In the genomic region with DNA sequence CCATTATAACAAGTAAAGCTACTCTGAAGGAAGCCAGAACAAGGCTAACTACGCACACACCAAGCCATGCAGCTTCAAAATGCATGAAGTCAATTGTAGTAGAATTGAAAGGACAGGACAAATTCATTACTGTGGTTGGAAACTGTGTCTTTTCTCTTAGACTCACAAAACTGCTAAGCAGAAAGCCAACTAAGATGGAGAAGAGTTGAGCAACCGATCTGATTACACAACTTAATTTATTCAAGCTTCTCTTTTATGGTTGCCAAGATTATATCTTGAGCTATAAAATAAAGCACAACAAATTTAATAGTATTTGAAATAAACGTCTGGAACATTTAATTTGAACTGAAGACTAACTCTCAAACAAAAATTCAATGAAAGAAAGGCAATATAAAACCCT, we compare ENCODE assay signal across 17 mouse cellular contexts. TPM values are rescaled to one million over a fixed set of nuclear protein-coding genes. Genes with fewer than 3 reads are reported as not detected.
"Had no signal": no experiment of that assay in that cellular context is flagged by ENCODE, and none has a peak within 500 bp of the region (broad histone marks: within the 10 kb centered on the region; RNA-seq: fewer than 3 reads in every experiment).

No protein-coding gene starts in this region.

- H3K4me2 ChIP-seq: limb, embryonic 13.5 days; liver, embryonic 11.5 days; lung, embryonic 15.5 days; midbrain, embryonic 13.5 days had no signal

- H3K9ac ChIP-seq: limb, embryonic 13.5 days; lung, embryonic 15.5 days; midbrain, embryonic 13.5 days had no signal

- H3K27me3 ChIP-seq: limb, embryonic 13.5 days; lung, embryonic 15.5 days; midbrain, embryonic 13.5 days had no signal

- ATAC-seq: midbrain, embryonic 13.5 days had no signal

- DNase-seq: kidney, adult 11 months; kidney, adult 9 months; kidney, postnatal 14 days; left cerebral cortex, postnatal 4 days; right cerebral cortex, adult 18-20 months; right cerebral cortex, postnatal 25 days; thymus, postnatal 4 days had no signal

- H3K27ac ChIP-seq: limb, embryonic 13.5 days; lung, embryonic 15.5 days; midbrain, embryonic 13.5 days had no signal

- H3K4me1 ChIP-seq: limb, embryonic 13.5 days; lung, embryonic 15.5 days; midbrain, embryonic 13.5 days had no signal

- H3K4me3 ChIP-seq: limb, embryonic 13.5 days; lung, embryonic 15.5 days; midbrain, embryonic 13.5 days had no signal

- H3K36me3 ChIP-seq: limb, embryonic 13.5 days; lung, embryonic 15.5 days; midbrain, embryonic 13.5 days had no signal

- H3K9me3 ChIP-seq: limb, embryonic 13.5 days; lung, embryonic 15.5 days; midbrain, embryonic 13.5 days had no signal

RNA-seq across cellular contexts. Expression of a gene that starts 59.0 kb away (rescaled TPM):
- total RNA-seq: layer of hippocampus, adult 8-10 months; layer of hippocampus, postnatal 14 days; midbrain, postnatal 0 days had no signal
- polyA plus RNA-seq: limb, embryonic 13.5 days; liver, embryonic 11.5 days; liver, embryonic 16.5 days; midbrain, embryonic 13.5 days; midbrain, postnatal 0 days; neural tube, embryonic 14.5 days; small intestine, adult 2 months had no signal
